Mouse (Mus musculus): ENCODE results near the gene Tgfb1i1. TPM values are rescaled to one million over a fixed set of nuclear protein-coding genes. Genes with fewer than 3 reads are reported as not detected.

Tgfb1i1 gene
- total and polyA plus RNA-seq, 3 experiments = 0.36 TPM; not detected in 2

- H3K4me3 ChIP-seq (replicated peaks in 1 of 3; ENCODE audit: low read depth in 2 of 3, low read length in 2 of 3, poor library complexity in 1 of 3) = no peak overlapping the region
- H3K79me2 ChIP-seq (replicated peaks; ENCODE audit: control insufficient read depth, extremely low read depth, insufficient read depth, poor library complexity, severe bottlenecking) = no peaks in the 10 kb centered on the region
- no peak overlapping the region for H3K9ac ChIP-seq (ENCODE audit: insufficient read depth, low read depth)
- H3K27me3 ChIP-seq (replicated peaks) = peaks cover 27% of the 10 kb centered on the region
- H3K27ac ChIP-seq (ENCODE audit: insufficient read depth, low read depth) = no peak overlapping the region
- no peak for TF ChIP-seq RAD21 (IDR thresholded peaks at IDR 0.05; ENCODE audit: low read depth, low read length)
- no peak for TF ChIP-seq CTCF (conservative IDR thresholded peaks at IDR 0.05 in 1 of 2, IDR thresholded peaks at IDR 0.05 in 1 of 2; ENCODE audit: low read depth in 2 of 2, low read length in 2 of 2)
- no peak for TF ChIP-seq UBTF (IDR thresholded peaks at IDR 0.05; ENCODE audit: low read depth, low read length)
- no peak for TF ChIP-seq TBP (conservative IDR thresholded peaks at IDR 0.05; ENCODE audit: low read depth, low read length)
- TF ChIP-seq MEF2A (IDR thresholded peaks at IDR 0.05; ENCODE audit: borderline replicate concordance, low read depth, low read length) = no peak
- no peak for TF ChIP-seq SMC3 (IDR thresholded peaks at IDR 0.05; ENCODE audit: low read depth, low read length)
- no peak for TF ChIP-seq POLR2AphosphoS2 (IDR thresholded peaks at IDR 0.05; ENCODE audit: low read depth, low read length)
- no peak for TF ChIP-seq MXI1 (IDR thresholded peaks at IDR 0.05; ENCODE audit: low read depth, low read length)
- in situ Hi-C loops (cut with MboI; ENCODE audit: low pct_ligation_motif_present, low pct_unique_long_range_greater_than_20kb, low sequenced_read_pairs) (loop anchor here (10.0 kb wide), 1 partner anchor 208 kb away; the partner anchor contains the start of gene Pycard), dilution Hi-C loops (cut with MboI; ENCODE audit: extremely low pct_ligation_motif_present, extremely low pct_unique_long_range_greater_than_20kb, low sequenced_read_pairs) (no loop called here)
- peaks cover 4% of the 10 kb centered on the region for H3K9me3 ChIP-seq (replicated peaks; ENCODE audit: low read length)
- no peaks in the 10 kb centered on the region for H3K36me3 ChIP-seq (replicated peaks in 1 of 2; ENCODE audit: control insufficient read depth in 1 of 2, insufficient read depth in 1 of 2, low read length in 1 of 2)
- no peaks in the 10 kb centered on the region; a peak in 1 of 4 replicates for H3K4me1 ChIP-seq (ENCODE audit: control insufficient read depth in 1 of 2, insufficient read depth in 2 of 2)
- no peak for DNase-seq (ENCODE audit: extremely low read depth)
- no peak overlapping the region for H3K4me2 ChIP-seq (ENCODE audit: insufficient read depth, low read depth, poor library complexity, severe bottlenecking)
Observed at GRCm38 (mm10) chr7:128203071-128203470, 43.5 kb upstream of the Tgfb1i1 start.

- no peaks in the 10 kb centered on the region; a peak in 1 of 4 replicates for H3K4me1 ChIP-seq (ENCODE audit: control insufficient read depth in 1 of 2, insufficient read depth in 2 of 2)
- no peak overlapping the region for H3K27ac ChIP-seq (ENCODE audit: insufficient read depth, low read depth)
- H3K9me3 ChIP-seq (replicated peaks; ENCODE audit: low read length) = no peaks in the 10 kb centered on the region
- H3K36me3 ChIP-seq (replicated peaks in 1 of 2; ENCODE audit: control insufficient read depth in 1 of 2, insufficient read depth in 1 of 2, low read length in 1 of 2) = no peaks in the 10 kb centered on the region
- dilution Hi-C loops (cut with MboI; ENCODE audit: extremely low pct_ligation_motif_present, extremely low pct_unique_long_range_greater_than_20kb, low sequenced_read_pairs) (no loop called here), in situ Hi-C loops (cut with MboI; ENCODE audit: low pct_ligation_motif_present, low pct_unique_long_range_greater_than_20kb, low sequenced_read_pairs) (loop anchor here (10.0 kb wide), 1 partner anchor 209 kb away; the partner anchor contains the start of gene Pycard)
- TF ChIP-seq JUN (IDR thresholded peaks at IDR 0.05; ENCODE audit: insufficient read depth, low read depth, low read length) (no peak), TBP (conservative IDR thresholded peaks at IDR 0.05; ENCODE audit: low read depth, low read length) (no peak), EP300 (IDR thresholded peaks at IDR 0.05; ENCODE audit: low read length) (no peak), CTCF (conservative IDR thresholded peaks at IDR 0.05 in 1 of 2, IDR thresholded peaks at IDR 0.05 in 1 of 2; ENCODE audit: low read depth in 2 of 2, low read length in 2 of 2) (no peak), ZKSCAN1 (IDR thresholded peaks at IDR 0.05; ENCODE audit: borderline replicate concordance, low read depth, low read length) (no peak), ETS1 (conservative IDR thresholded peaks at IDR 0.05; ENCODE audit: low read depth, low read length) (no peak), USF2 (conservative IDR thresholded peaks at IDR 0.05; ENCODE audit: low read depth, low read length) (no peak), NRF1 (IDR thresholded peaks at IDR 0.05; ENCODE audit: low read depth, low read length) (no peak), JUND (conservative IDR thresholded peaks at IDR 0.05; ENCODE audit: low read depth, low read length) (no peak), ELF1 (IDR thresholded peaks at IDR 0.05; ENCODE audit: low read depth, low read length) (no peak), MAX (IDR thresholded peaks at IDR 0.05; ENCODE audit: low read length) (no peak)
- H3K9ac ChIP-seq (ENCODE audit: insufficient read depth, low read depth) = no peak overlapping the region
- DNase-seq (ENCODE audit: extremely low read depth) = no peak
- peaks cover 24% of the 10 kb centered on the region for H3K27me3 ChIP-seq (replicated peaks)
- H3K79me2 ChIP-seq (replicated peaks; ENCODE audit: control insufficient read depth, extremely low read depth, insufficient read depth, poor library complexity, severe bottlenecking) = no peaks in the 10 kb centered on the region
- no peak overlapping the region for H3K4me2 ChIP-seq (ENCODE audit: insufficient read depth, low read depth, poor library complexity, severe bottlenecking)
- no peak overlapping the region for H3K4me3 ChIP-seq (replicated peaks in 1 of 3; ENCODE audit: low read depth in 2 of 3, low read length in 2 of 3, poor library complexity in 1 of 3)
Observed at GRCm38 (mm10) chr7:128204179-128204578, 42.4 kb upstream of the Tgfb1i1 start.

All from CH12.LX (cell line).